Mouse (Mus musculus): ENCODE results near the gene Mknk2. TPM values are rescaled to one million over a fixed set of nuclear protein-coding genes. Genes with fewer than 3 reads are reported as not detected.
A peak's percentile ranks its signal among the peaks of the same experiment; 100 is the strongest.

The Mknk2 gene
- polyA plus RNA-seq, 1 experiment from 2014 or later: 49.4 TPM

GRCm38 (mm10) chr10:80674161-80674711, 3.7 kb downstream of the Mknk2 start:
- Histone ChIP-seq H3K4me3 (ENCODE audit: low read depth, low read length) (peak overlapping the region; percentile 98), H3K27ac (ENCODE audit: low read depth, low read length) (no peak overlapping the region)
- 72% methylated on average over 5 of the region's 5 CpGs for WGBS

DNA sequence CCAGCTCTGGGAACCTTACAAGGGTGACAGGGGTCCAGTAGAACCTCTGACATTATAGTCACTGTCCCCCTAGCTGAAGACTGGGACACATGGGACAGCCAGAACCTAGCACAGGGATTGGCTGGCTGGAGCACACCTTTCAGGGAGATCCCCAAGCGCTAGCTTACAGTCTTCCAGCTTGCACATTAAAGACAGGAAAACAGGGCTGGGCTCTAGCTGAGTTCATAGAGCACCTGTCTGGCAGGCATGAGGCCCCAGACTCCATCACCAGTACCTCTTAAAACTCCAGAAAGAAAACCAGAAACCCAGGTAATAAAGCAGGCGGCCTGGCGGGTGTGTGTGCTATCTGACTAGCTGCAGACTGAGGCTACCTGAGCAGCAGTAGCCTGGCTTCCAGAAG, 4.2 kb downstream of the Mknk2 start:
- no peak for ATAC-seq (ENCODE audit: low FRiP score)
- Histone ChIP-seq H3K4me3 (ENCODE audit: low read depth, low read length) (no peak overlapping the region), H3K27me3 (ENCODE audit: control insufficient read depth, insufficient read depth, low read length) (no peaks in the 10 kb centered on the region), H3K9me3 (ENCODE audit: control insufficient read depth, low read length) (no peaks in the 10 kb centered on the region), H3K4me1 (ENCODE audit: control insufficient read depth, insufficient read depth, low read length) (peaks cover 33% of the 10 kb centered on the region), H3K9ac (ENCODE audit: low read length) (peak overlapping the region; percentile 97), H3K27ac (ENCODE audit: low read depth, low read length) (no peak overlapping the region), H3K36me3 (ENCODE audit: control insufficient read depth, insufficient read depth, low read length) (peaks cover 20% of the 10 kb centered on the region), H3K4me2 (peak overlapping the region; percentile 92; the same call in 1 of the 2 replicates)
- DNase-seq (ENCODE audit: low spot score, missing footprints): no peak
- 92% methylated on average over 3 of the region's 3 CpGs for WGBS

More at GRCm38 (mm10) chr10:80674161-80674711, 3.7 kb downstream of the Mknk2 start:
- DNase-seq (ENCODE audit: low spot score, missing footprints): no peak
- peaks cover 15% of the 10 kb centered on the region for H3K36me3 ChIP-seq (ENCODE audit: control insufficient read depth, insufficient read depth, low read length)
- no peaks in the 10 kb centered on the region for H3K27me3 ChIP-seq (ENCODE audit: control insufficient read depth, insufficient read depth, low read length)
- H3K9ac ChIP-seq (ENCODE audit: low read length): peak overlapping the region; percentile 97
- H3K4me2 ChIP-seq: peak overlapping the region; percentile 92
- ATAC-seq (ENCODE audit: low FRiP score): no peak
- peaks cover 37% of the 10 kb centered on the region for H3K4me1 ChIP-seq (ENCODE audit: control insufficient read depth, insufficient read depth, low read length)
- H3K9me3 ChIP-seq (ENCODE audit: control insufficient read depth, low read length): no peaks in the 10 kb centered on the region

GRCm38 (mm10) chr10:80671936-80672690, 5.8 kb downstream of the Mknk2 start:
- Histone ChIP-seq H3K9ac (ENCODE audit: low read length) (no peak overlapping the region), H3K9me3 (ENCODE audit: control insufficient read depth, low read length) (no peaks in the 10 kb centered on the region), H3K4me2 (no peak overlapping the region), H3K4me3 (ENCODE audit: low read depth, low read length) (no peak overlapping the region), H3K4me1 (ENCODE audit: control insufficient read depth, insufficient read depth, low read length) (peaks cover 23% of the 10 kb centered on the region), H3K27me3 (ENCODE audit: control insufficient read depth, insufficient read depth, low read length) (no peaks in the 10 kb centered on the region), H3K36me3 (ENCODE audit: control insufficient read depth, insufficient read depth, low read length) (peaks cover 36% of the 10 kb centered on the region), H3K27ac (ENCODE audit: low read depth, low read length) (no peak overlapping the region)
- DNase-seq (ENCODE audit: low spot score, missing footprints) (no peak), ATAC-seq (ENCODE audit: low FRiP score) (no peak)
- WGBS: 88% methylated on average over 11 of the region's 11 CpGs

DNA sequence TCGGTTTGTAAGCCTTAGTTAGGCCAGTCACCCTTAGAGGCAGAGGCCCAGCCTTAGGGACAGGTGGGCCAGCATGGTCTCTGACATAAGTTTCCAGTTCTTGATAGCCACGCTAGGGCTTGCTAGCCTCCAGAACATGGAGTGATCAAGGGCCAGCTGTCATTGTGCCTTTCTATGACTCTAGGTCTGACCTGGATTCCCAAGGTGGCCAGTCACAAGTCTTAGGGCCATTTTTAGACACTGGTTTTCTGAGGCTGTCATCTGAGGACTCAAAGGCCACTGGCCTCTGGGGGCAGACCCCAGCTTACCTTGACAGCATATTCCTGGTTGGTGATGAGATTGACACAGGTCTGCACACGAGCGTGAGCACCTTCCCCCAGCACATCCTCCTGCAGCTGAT, 6.7 kb downstream of the Mknk2 start:
- no peak overlapping the region for H3K9ac ChIP-seq (ENCODE audit: low read length)
- no peak overlapping the region for H3K4me2 ChIP-seq

GRCm38 (mm10) chr10:80670531-80670930, 7.4 kb downstream of the Mknk2 start:
- H3K4me3 ChIP-seq (ENCODE audit: low read depth, low read length): no peak overlapping the region
- DNase-seq (ENCODE audit: low spot score, missing footprints): no peak
- no peaks in the 10 kb centered on the region for H3K27me3 ChIP-seq (ENCODE audit: control insufficient read depth, insufficient read depth, low read length)
- H3K9me3 ChIP-seq (ENCODE audit: control insufficient read depth, low read length): no peaks in the 10 kb centered on the region
- H3K4me1 ChIP-seq (ENCODE audit: control insufficient read depth, insufficient read depth, low read length): peaks cover 20% of the 10 kb centered on the region
- peaks cover 43% of the 10 kb centered on the region for H3K36me3 ChIP-seq (ENCODE audit: control insufficient read depth, insufficient read depth, low read length)
- H3K4me2 ChIP-seq: no peak overlapping the region
- 93% methylated on average over 2 of the region's 2 CpGs for WGBS
- H3K9ac ChIP-seq (ENCODE audit: low read length): no peak overlapping the region
- no peak overlapping the region for H3K27ac ChIP-seq (ENCODE audit: low read depth, low read length)
- ATAC-seq (ENCODE audit: low FRiP score): no peak

More for the DNA sequence above, 6.7 kb downstream of the Mknk2 start:
- no peaks in the 10 kb centered on the region for H3K27me3 ChIP-seq (ENCODE audit: control insufficient read depth, insufficient read depth, low read length)
- peaks cover 43% of the 10 kb centered on the region for H3K36me3 ChIP-seq (ENCODE audit: control insufficient read depth, insufficient read depth, low read length)
- H3K27ac ChIP-seq (ENCODE audit: low read depth, low read length): no peak overlapping the region
- H3K4me3 ChIP-seq (ENCODE audit: low read depth, low read length): no peak overlapping the region
- no peaks in the 10 kb centered on the region for H3K9me3 ChIP-seq (ENCODE audit: control insufficient read depth, low read length)
- WGBS: 92% methylated on average over 4 of the region's 4 CpGs
- no peak for ATAC-seq (ENCODE audit: low FRiP score)
- DNase-seq (ENCODE audit: low spot score, missing footprints): no peak
- H3K4me1 ChIP-seq (ENCODE audit: control insufficient read depth, insufficient read depth, low read length): peaks cover 19% of the 10 kb centered on the region

GRCm38 (mm10) chr10:80669737-80670485, 8.0 kb downstream of the Mknk2 start:
- Histone ChIP-seq H3K9ac (ENCODE audit: low read length) (no peak overlapping the region), H3K4me3 (ENCODE audit: low read depth, low read length) (no peak overlapping the region), H3K4me1 (ENCODE audit: control insufficient read depth, insufficient read depth, low read length) (peaks cover 19% of the 10 kb centered on the region), H3K36me3 (ENCODE audit: control insufficient read depth, insufficient read depth, low read length) (peaks cover 43% of the 10 kb centered on the region), H3K27me3 (ENCODE audit: control insufficient read depth, insufficient read depth, low read length) (no peaks in the 10 kb centered on the region), H3K9me3 (ENCODE audit: control insufficient read depth, low read length) (no peaks in the 10 kb centered on the region), H3K4me2 (no peak overlapping the region), H3K27ac (ENCODE audit: low read depth, low read length) (no peak overlapping the region)
- ATAC-seq (ENCODE audit: low FRiP score) (no peak), DNase-seq (ENCODE audit: low spot score, missing footprints) (no peak)
- WGBS: 98% methylated on average over 7 of the region's 7 CpGs

GRCm38 (mm10) chr10:80669018-80669417, 8.9 kb downstream of the Mknk2 start:
- no peak overlapping the region for H3K9ac ChIP-seq (ENCODE audit: low read length)
- no peak overlapping the region for H3K27ac ChIP-seq (ENCODE audit: low read depth, low read length)
- DNase-seq (ENCODE audit: low spot score, missing footprints) (no peak), ATAC-seq (ENCODE audit: low FRiP score) (no peak)
- H3K36me3 ChIP-seq (ENCODE audit: control insufficient read depth, insufficient read depth, low read length): peaks cover 43% of the 10 kb centered on the region
- 96% methylated on average over 12 of the region's 12 CpGs for WGBS
- no peaks in the 10 kb centered on the region for H3K27me3 ChIP-seq (ENCODE audit: control insufficient read depth, insufficient read depth, low read length)
- H3K4me3 ChIP-seq (ENCODE audit: low read depth, low read length): no peak overlapping the region
- peaks cover 10% of the 10 kb centered on the region for H3K4me1 ChIP-seq (ENCODE audit: control insufficient read depth, insufficient read depth, low read length)
- no peak overlapping the region for H3K4me2 ChIP-seq
- H3K9me3 ChIP-seq (ENCODE audit: control insufficient read depth, low read length): no peaks in the 10 kb centered on the region

GRCm38 (mm10) chr10:80668614-80669013, 9.3 kb downstream of the Mknk2 start:
- Histone ChIP-seq H3K36me3 (ENCODE audit: control insufficient read depth, insufficient read depth, low read length) (peaks cover 43% of the 10 kb centered on the region), H3K4me1 (ENCODE audit: control insufficient read depth, insufficient read depth, low read length) (peaks cover 6% of the 10 kb centered on the region; the same call in 1 of the 2 replicates), H3K4me3 (ENCODE audit: low read depth, low read length) (no peak overlapping the region), H3K27ac (ENCODE audit: low read depth, low read length) (no peak overlapping the region), H3K9ac (ENCODE audit: low read length) (no peak overlapping the region), H3K4me2 (no peak overlapping the region), H3K27me3 (ENCODE audit: control insufficient read depth, insufficient read depth, low read length) (no peaks in the 10 kb centered on the region), H3K9me3 (ENCODE audit: control insufficient read depth, low read length) (no peaks in the 10 kb centered on the region)
- DNase-seq (ENCODE audit: low spot score, missing footprints) (no peak), ATAC-seq (ENCODE audit: low FRiP score) (no peak)
- WGBS: 89% methylated on average over 11 of the region's 11 CpGs

Measured in midbrain, embryonic 11.5 days (tissue).